Mouse (Mus musculus) hindbrain, embryonic 16.5 days (tissue): ENCODE data around the gene 1700086D15Rik. TPM values are rescaled to one million over a fixed set of nuclear protein-coding genes. Genes with fewer than 3 reads are reported as not detected.

ENCODE experiments used
- ATAC-seq: fragments of 200-750 bp; cut with Nextera tagmentation; 2 replicates; pipeline ENCODE4 v1.8.0; 2017; ENCODE audit warnings: moderate TSS enrichment, moderate library complexity
- H3K27ac ChIP-seq: fragments of 300-500 bp; sonication (generic); 2 replicates; pipeline ENCODE4 v1.5.1; 2014; ENCODE audit warnings: low read depth, mild to moderate bottlenecking, control low read depth, low read length, moderate library complexity
- H3K27me3 ChIP-seq: fragments of 300-500 bp; sonication (generic); replicated peaks from 2 replicates; pipeline ENCODE4 v1.6.1; 2014; ENCODE audit warnings: low read length; ENCODE audit not compliant: control insufficient read depth, insufficient read depth
- H3K36me3 ChIP-seq: fragments of 300-500 bp; sonication (generic); 2 replicates; pipeline ENCODE4 v1.6.1; 2014; ENCODE audit warnings: mild to moderate bottlenecking, low read length, moderate library complexity, mixed read lengths; ENCODE audit not compliant: control insufficient read depth, insufficient read depth
- H3K4me1 ChIP-seq: fragments of 300-500 bp; sonication (generic); 2 replicates; pipeline ENCODE4 v1.6.1; 2014; ENCODE audit warnings: low read depth, low read length; ENCODE audit not compliant: control insufficient read depth, insufficient read depth
- H3K4me2 ChIP-seq: fragments of 300-500 bp; sonication (generic); 2 replicates; pipeline ENCODE4 v1.6.1; 2014; ENCODE audit warnings: mild to moderate bottlenecking, low read length, control low read depth, moderate library complexity
- H3K4me3 ChIP-seq: fragments of 300-500 bp; sonication (generic); 2 replicates; pipeline ENCODE4 v1.5.1; 2014; ENCODE audit warnings: mild to moderate bottlenecking, low read length, control low read depth, moderate library complexity
- H3K9ac ChIP-seq: fragments of 300-500 bp; sonication (generic); 2 replicates; pipeline ENCODE4 v1.6.1; 2014; ENCODE audit warnings: low read depth, mild to moderate bottlenecking, control low read depth, low read length, moderate library complexity
- H3K9me3 ChIP-seq: fragments of 300-500 bp; sonication (generic); 2 replicates; pipeline ENCODE4 v1.6.1; 2014; ENCODE audit warnings: mild to moderate bottlenecking, low read length, moderate library complexity; ENCODE audit not compliant: control insufficient read depth
- WGBS: fragments of 180-500 bp; shearing (Covaris S2); extraction: QIAGEN DNeasy Blood & Tissue Kit; methylation state at CpG from one replicate; pipeline ENCODE4 v1.1.7; 2014; 5-methylcytosine and 5-hydroxymethylcytosine counted together
- polyA plus RNA-seq: library from polyadenylated mRNA; unstranded; fragments of >200 nt; fragmentation: Nextera tagmentation; extraction: Ambion mirVana; gene quantifications from 2 replicates; pipeline ENCODE4 v1.2.1, GENCODE M21; 2015

Gene 1700086D15Rik
- polyA plus RNA-seq, 1 experiment from 2014 or later = 0.19 TPM

DNA sequence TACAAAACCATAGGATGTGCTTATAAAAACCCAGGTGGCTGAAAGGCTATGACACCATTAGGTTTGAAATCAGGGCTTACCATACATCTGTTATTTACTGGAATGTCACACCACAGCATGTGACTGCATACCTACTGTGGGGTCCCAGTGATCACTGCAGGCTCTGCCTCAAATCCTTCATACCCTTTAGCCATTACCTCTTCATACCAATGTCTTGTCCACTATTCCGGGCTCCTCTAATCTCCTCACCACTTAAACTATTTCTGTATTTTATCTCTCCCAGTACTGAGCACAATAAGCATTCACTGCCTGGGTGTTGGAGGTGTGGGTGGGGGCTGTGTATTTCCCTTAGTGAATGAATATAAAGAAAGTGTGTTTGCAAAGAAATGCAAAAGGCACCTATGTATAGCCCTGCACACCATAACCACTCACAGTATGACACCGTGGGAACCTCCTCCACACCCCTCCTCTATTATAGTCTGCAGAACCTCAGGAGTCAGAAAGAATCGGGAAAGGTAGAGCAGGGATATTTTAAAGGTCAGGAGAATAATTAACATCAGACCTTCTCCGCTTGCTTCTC is 16.8 kb downstream of the 1700086D15Rik start:
- H3K27me3 ChIP-seq = no peaks in the 10 kb centered on the region
- WGBS = 78% methylated on average over 4 of the region's 4 CpGs
- H3K4me3 ChIP-seq = no peak overlapping the region
- ATAC-seq = no peak
- H3K4me2 ChIP-seq = no peak overlapping the region
- no peaks in the 10 kb centered on the region for H3K4me1 ChIP-seq
- no peak overlapping the region for H3K9ac ChIP-seq
- no peaks in the 10 kb centered on the region for H3K36me3 ChIP-seq
- no peak overlapping the region for H3K27ac ChIP-seq
- H3K9me3 ChIP-seq = no peaks in the 10 kb centered on the region

DNA sequence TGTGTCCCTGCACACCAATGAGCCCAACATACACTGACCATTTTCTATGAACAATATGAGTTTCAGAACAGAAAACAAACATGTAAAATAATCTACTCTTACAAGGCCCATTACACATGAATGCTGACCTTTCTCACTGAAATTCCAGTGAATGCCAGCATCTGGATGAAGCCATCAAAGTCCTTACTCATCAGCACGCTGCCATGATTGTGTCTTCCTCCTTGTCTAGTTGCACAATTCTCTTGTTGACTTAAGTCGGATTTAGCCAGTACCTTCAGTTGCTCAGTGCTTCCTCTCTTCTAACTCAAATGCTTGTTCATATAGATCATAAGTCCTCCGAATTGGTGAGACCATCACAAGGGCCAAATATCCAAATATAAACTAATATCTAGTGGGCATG is 20.7 kb downstream of the 1700086D15Rik start:
- no peaks in the 10 kb centered on the region for H3K9me3 ChIP-seq
- H3K27ac ChIP-seq = no peak overlapping the region
- no peak overlapping the region for H3K9ac ChIP-seq
- H3K27me3 ChIP-seq = no peaks in the 10 kb centered on the region
- no peaks in the 10 kb centered on the region for H3K4me1 ChIP-seq
- H3K4me3 ChIP-seq = no peak overlapping the region
- WGBS = 81% methylated on average over 3 of the region's 3 CpGs
- no peak for ATAC-seq
- no peak overlapping the region for H3K4me2 ChIP-seq
- H3K36me3 ChIP-seq = no peaks in the 10 kb centered on the region

GRCm38 (mm10) chr11:65137145-65137652 is 22.5 kb downstream of the 1700086D15Rik start:
- no peaks in the 10 kb centered on the region for H3K36me3 ChIP-seq
- no peaks in the 10 kb centered on the region for H3K4me1 ChIP-seq
- H3K9me3 ChIP-seq = no peaks in the 10 kb centered on the region
- no peak for ATAC-seq
- no peak overlapping the region for H3K9ac ChIP-seq
- no peak overlapping the region for H3K4me2 ChIP-seq
- 70% methylated on average over 2 of the region's 2 CpGs for WGBS
- H3K27me3 ChIP-seq = no peaks in the 10 kb centered on the region
- H3K4me3 ChIP-seq = no peak overlapping the region
- no peak overlapping the region for H3K27ac ChIP-seq

- Histone ChIP-seq H3K4me3 (no peak overlapping the region), H3K36me3 (no peaks in the 10 kb centered on the region), H3K9ac (no peak overlapping the region), H3K27me3 (no peaks in the 10 kb centered on the region), H3K4me1 (no peaks in the 10 kb centered on the region), H3K4me2 (no peak overlapping the region), H3K9me3 (no peaks in the 10 kb centered on the region), H3K27ac (no peak overlapping the region)
- ATAC-seq = no peak
- WGBS = 89% methylated on average over 8 of the region's 8 CpGs
Measured at GRCm38 (mm10) chr11:65135251-65135739, 24.4 kb downstream of the 1700086D15Rik start.

GRCm38 (mm10) chr11:65133661-65134060 is 26.0 kb downstream of the 1700086D15Rik start:
- H3K36me3 ChIP-seq = no peaks in the 10 kb centered on the region
- H3K4me2 ChIP-seq = no peak overlapping the region
- no peaks in the 10 kb centered on the region for H3K4me1 ChIP-seq
- WGBS = 89% methylated on average over 4 of the region's 4 CpGs
- no peaks in the 10 kb centered on the region for H3K9me3 ChIP-seq
- ATAC-seq = no peak
- H3K4me3 ChIP-seq = no peak overlapping the region
- no peaks in the 10 kb centered on the region for H3K27me3 ChIP-seq
- H3K9ac ChIP-seq = no peak overlapping the region
- H3K27ac ChIP-seq = no peak overlapping the region

- ATAC-seq = no peak
- 81% methylated on average over 4 of the region's 4 CpGs for WGBS
Measured at GRCm38 (mm10) chr11:65129110-65129509, 30.6 kb downstream of the 1700086D15Rik start.

DNA sequence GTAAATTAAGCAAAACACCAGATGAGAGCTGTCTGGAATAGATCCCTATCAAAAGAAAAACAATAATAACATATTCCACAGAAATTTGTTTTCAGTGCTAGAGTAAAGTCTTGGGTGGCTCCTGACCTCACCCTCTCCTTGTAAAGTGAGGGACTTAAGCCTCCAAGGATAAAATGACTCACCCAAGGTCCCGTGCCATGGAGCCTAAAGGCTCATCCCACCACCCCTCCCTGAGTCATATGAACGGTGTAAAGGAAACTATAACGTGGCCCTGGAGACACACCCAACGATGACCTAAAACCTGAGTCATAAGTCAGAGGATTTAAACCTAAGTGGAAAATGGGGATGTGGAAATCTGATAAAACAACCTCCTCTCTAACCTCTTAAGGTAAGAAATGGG is 31.0 kb downstream of the 1700086D15Rik start:
- H3K9me3 ChIP-seq = no peaks in the 10 kb centered on the region
- 73% methylated on average over 4 of the region's 4 CpGs for WGBS
- no peaks in the 10 kb centered on the region for H3K36me3 ChIP-seq
- no peak overlapping the region for H3K4me3 ChIP-seq
- no peaks in the 10 kb centered on the region for H3K27me3 ChIP-seq
- no peak overlapping the region for H3K27ac ChIP-seq
- H3K4me1 ChIP-seq = peaks cover 18% of the 10 kb centered on the region
- no peak for ATAC-seq
- no peak overlapping the region for H3K4me2 ChIP-seq
- H3K9ac ChIP-seq = no peak overlapping the region

More at GRCm38 (mm10) chr11:65129110-65129509, 30.6 kb downstream of the 1700086D15Rik start:
- H3K36me3 ChIP-seq = no peaks in the 10 kb centered on the region
- H3K9ac ChIP-seq = no peak overlapping the region
- H3K27ac ChIP-seq = no peak overlapping the region
- no peak overlapping the region for H3K4me2 ChIP-seq
- H3K9me3 ChIP-seq = no peaks in the 10 kb centered on the region
- H3K4me3 ChIP-seq = no peak overlapping the region
- no peaks in the 10 kb centered on the region for H3K27me3 ChIP-seq
- H3K4me1 ChIP-seq = peaks cover 18% of the 10 kb centered on the region

GRCm38 (mm10) chr11:65126566-65126965 is 33.1 kb downstream of the 1700086D15Rik start:
- Histone ChIP-seq H3K27me3 (no peaks in the 10 kb centered on the region), H3K36me3 (no peaks in the 10 kb centered on the region), H3K4me3 (no peak overlapping the region), H3K9ac (no peak overlapping the region), H3K9me3 (no peaks in the 10 kb centered on the region), H3K4me1 (peaks cover 18% of the 10 kb centered on the region), H3K4me2 (no peak overlapping the region), H3K27ac (peak overlapping the region; percentile 6; the same call in 1 of the 2 replicates)
- no peak; the same call in 1 of the 2 replicates for ATAC-seq
- 57% methylated on average over 9 of the region's 9 CpGs for WGBS

DNA sequence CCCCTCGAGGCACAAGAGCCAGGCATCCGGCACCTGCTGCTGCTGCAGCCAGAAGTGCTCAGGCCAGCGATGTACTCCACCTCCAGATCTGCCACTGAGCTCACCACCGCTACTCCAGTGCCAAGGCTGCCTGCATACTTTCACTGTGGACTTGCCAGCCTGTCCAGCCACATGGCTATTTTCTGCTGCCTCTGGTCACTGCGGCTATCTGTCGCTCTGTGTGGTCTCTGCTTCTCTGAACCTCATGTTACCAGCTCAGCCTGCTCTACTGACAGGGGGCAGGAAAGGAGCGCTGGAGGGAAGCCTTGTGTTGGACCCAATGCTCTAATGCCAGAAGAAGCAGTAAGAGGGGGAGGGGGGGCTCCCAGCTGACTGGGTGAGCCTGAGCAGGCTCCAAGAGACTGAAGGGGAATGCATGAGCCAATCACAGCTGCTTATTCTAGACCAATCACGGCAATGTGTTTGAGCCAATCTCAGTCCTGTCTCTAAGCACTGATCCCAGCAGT is 34.7 kb downstream of the 1700086D15Rik start:
- Histone ChIP-seq H3K9me3 (no peaks in the 10 kb centered on the region), H3K9ac (no peak overlapping the region; the same call in 1 of the 2 replicates), H3K4me2 (peak overlapping the region; percentile 7; the same call in 1 of the 2 replicates), H3K27ac (peak overlapping the region; percentile 44; the same call in 1 of the 2 replicates), H3K4me3 (no peak overlapping the region), H3K36me3 (no peaks in the 10 kb centered on the region), H3K27me3 (no peaks in the 10 kb centered on the region), H3K4me1 (peaks cover 18% of the 10 kb centered on the region)
- 54% methylated on average over 8 of the region's 8 CpGs for WGBS
- peak; percentile 92 for ATAC-seq
